Mouse (Mus musculus) lung, embryonic 14.5 days (tissue): ENCODE results near the gene Gm20388. TPM values are rescaled to one million over a fixed set of nuclear protein-coding genes. Genes with fewer than 3 reads are reported as not detected.
A peak's percentile ranks its signal among the peaks of the same experiment; 100 is the strongest.

ENCODE experiments used
- ATAC-seq: fragments of 200-750 bp; cut with Nextera tagmentation; 2 replicates; pipeline ENCODE4 v1.8.0; 2017; ENCODE audit warnings: mild to moderate bottlenecking, moderate TSS enrichment, moderate library complexity; ENCODE audit not compliant: insufficient read depth
- DNase-seq: peaks from one replicate; pipeline ENCODE4 v3.0.0-alpha.2; 2015
- H3K27ac ChIP-seq: fragments of 300-500 bp; sonication (generic); 2 replicates; pipeline ENCODE4 v1.5.1; 2014; ENCODE audit warnings: low read depth, mild to moderate bottlenecking, moderate library complexity
- H3K27me3 ChIP-seq: fragments of 300-500 bp; sonication (generic); 2 replicates; pipeline ENCODE4 v1.6.1; 2014; ENCODE audit warnings: low read length, control low read depth; ENCODE audit not compliant: insufficient read depth
- H3K36me3 ChIP-seq: fragments of 300-500 bp; sonication (generic); 2 replicates; pipeline ENCODE4 v1.6.1; 2014; ENCODE audit warnings: control low read depth; ENCODE audit not compliant: insufficient read depth
- H3K4me1 ChIP-seq: fragments of 300-500 bp; sonication (generic); 2 replicates; pipeline ENCODE4 v1.6.1; 2014; ENCODE audit warnings: antibody characterized with exemption, control low read depth; ENCODE audit not compliant: insufficient read depth
- H3K4me2 ChIP-seq: fragments of 300-500 bp; sonication (generic); 2 replicates; pipeline ENCODE4 v1.6.1; 2014; ENCODE audit warnings: mild to moderate bottlenecking
- H3K4me3 ChIP-seq: fragments of 300-500 bp; sonication (generic); 2 replicates; pipeline ENCODE4 v1.5.1; 2014; ENCODE audit warnings: low read depth, low read length
- H3K9ac ChIP-seq: fragments of 300-500 bp; sonication (generic); 2 replicates; pipeline ENCODE4 v1.6.1; 2014
- H3K9me3 ChIP-seq: fragments of 300-500 bp; sonication (generic); 2 replicates; pipeline ENCODE4 v1.6.1; 2016; ENCODE audit warnings: low read depth, low read length, control low read depth
- CTCF ChIP-seq: IDR thresholded peaks from 2 replicates; pipeline ENCODE4 v1.5.1; 2016; ENCODE audit warnings: antibody characterized with exemption, low read depth
- WGBS: fragments of 180-500 bp; shearing (Covaris S2); extraction: QIAGEN DNeasy Blood & Tissue Kit; methylation state at CpG from one replicate; pipeline ENCODE4 v1.1.7; 2014; 5-methylcytosine and 5-hydroxymethylcytosine counted together
- polyA plus RNA-seq: library from polyadenylated mRNA; unstranded; fragments of >200 nt; fragmentation: Nextera tagmentation; extraction: Ambion mirVana; gene quantifications from 2 replicates; pipeline ENCODE4 v1.2.1, GENCODE M21; 2014

The Gm20388 gene
- polyA plus RNA-seq, 1 experiment from 2014 or later, result not detected

- H3K27ac ChIP-seq, result peak overlapping the region; percentile 36; the same call in 1 of the 2 replicates
- ATAC-seq, result no peak
Observed at GRCm38 (mm10) chr8:121651308-121651873, 1740.8 kb downstream of the Gm20388 start.

GRCm38 (mm10) chr8:121651874-121652361 lies 1741.3 kb downstream of the Gm20388 start:
- Histone ChIP-seq H3K4me1 (peaks cover 27% of the 10 kb centered on the region), H3K4me3 (peak overlapping the region; percentile 77), H3K9me3 (no peaks in the 10 kb centered on the region), H3K27ac (peak overlapping the region; percentile 36; the same call in 1 of the 2 replicates), H3K4me2 (peak overlapping the region; percentile 98), H3K27me3 (no peaks in the 10 kb centered on the region), H3K9ac (peak overlapping the region; percentile 86), H3K36me3 (0 out of 2 replicates have a peak, but pooled peaks cover 15% of the 10 kb centered on the region)
- WGBS, result under 1% methylated on average over 49 of the region's 56 CpGs
- no peak for TF ChIP-seq CTCF
- DNase-seq, result peak; percentile 66
- no peak for ATAC-seq

More at GRCm38 (mm10) chr8:121651308-121651873, 1740.8 kb downstream of the Gm20388 start:
- peak overlapping the region; percentile 98 for H3K4me2 ChIP-seq
- peak overlapping the region; percentile 86 for H3K9ac ChIP-seq
- H3K4me3 ChIP-seq, result peak overlapping the region; percentile 77
- H3K27me3 ChIP-seq, result no peaks in the 10 kb centered on the region
- 0 out of 2 replicates have a peak, but pooled peaks cover 17% of the 10 kb centered on the region for H3K36me3 ChIP-seq
- H3K4me1 ChIP-seq, result peaks cover 27% of the 10 kb centered on the region
- H3K9me3 ChIP-seq, result no peaks in the 10 kb centered on the region
- TF ChIP-seq CTCF, result no peak
- DNase-seq, result peak; percentile 36
- 10% methylated on average over 42 of the region's 47 CpGs for WGBS

GRCm38 (mm10) chr8:121652774-121653323 lies 1742.2 kb downstream of the Gm20388 start, which contains the start of gene Zcchc14:
TSS of gene Zcchc14 (minus strand) at chr8:121652901.
- H3K4me1 ChIP-seq, result peaks cover 27% of the 10 kb centered on the region
- H3K27me3 ChIP-seq, result no peaks in the 10 kb centered on the region
- TF ChIP-seq CTCF, result no peak
- ATAC-seq, result peak; percentile 99
- H3K27ac ChIP-seq, result peak within 1 kb of the TSS; percentile 89
- peak within 1 kb of the TSS; percentile 77 for H3K4me3 ChIP-seq
- no peaks in the 10 kb centered on the region for H3K9me3 ChIP-seq
- H3K4me2 ChIP-seq, result peak within 1 kb of the TSS; percentile 98
- H3K9ac ChIP-seq, result peak within 1 kb of the TSS; percentile 86
- 0 out of 2 replicates have a peak, but pooled peaks cover 10% of the 10 kb centered on the region for H3K36me3 ChIP-seq
- under 1% methylated on average over 66 of the region's 67 CpGs for WGBS
- DNase-seq, result peak; percentile 99

- H3K9me3 ChIP-seq, result no peaks in the 10 kb centered on the region
- ATAC-seq (peak; percentile 38), DNase-seq (peak; percentile 67)
- 0 out of 2 replicates have a peak, but pooled peaks cover 10% of the 10 kb centered on the region for H3K36me3 ChIP-seq
- no peaks in the 10 kb centered on the region for H3K27me3 ChIP-seq
- peak overlapping the region; percentile 97 for H3K4me2 ChIP-seq
- peak overlapping the region; percentile 70 for H3K4me3 ChIP-seq
- H3K9ac ChIP-seq, result peak overlapping the region; percentile 65
- TF ChIP-seq CTCF, result no peak
- H3K27ac ChIP-seq, result peak overlapping the region; percentile 84
- WGBS, result 1% methylated on average over 31 of the region's 31 CpGs
- H3K4me1 ChIP-seq, result peaks cover 23% of the 10 kb centered on the region
Observed at GRCm38 (mm10) chr8:121653340-121654019, 1742.8 kb downstream of the Gm20388 start.

GRCm38 (mm10) chr8:121654131-121654530 lies 1743.5 kb downstream of the Gm20388 start:
- ATAC-seq (no peak), DNase-seq (no peak)
- 0 out of 2 replicates have a peak, but pooled peaks cover 10% of the 10 kb centered on the region for H3K36me3 ChIP-seq
- H3K27me3 ChIP-seq, result no peaks in the 10 kb centered on the region
- WGBS, result 78% methylated on average over 4 of the region's 4 CpGs
- peaks cover 23% of the 10 kb centered on the region for H3K4me1 ChIP-seq
- no peak overlapping the region for H3K27ac ChIP-seq
- 0 out of 2 replicates have a peak overlapping the region, but pooled peaks have one; percentile 65 for H3K9ac ChIP-seq
- no peak for TF ChIP-seq CTCF
- no peaks in the 10 kb centered on the region for H3K9me3 ChIP-seq
- peak overlapping the region; percentile 97 for H3K4me2 ChIP-seq
- peak overlapping the region; percentile 70 for H3K4me3 ChIP-seq

- 88% methylated on average over 14 of the region's 14 CpGs for WGBS
- Histone ChIP-seq H3K36me3 (0 out of 2 replicates have a peak, but pooled peaks cover 10% of the 10 kb centered on the region), H3K4me1 (peaks cover 20% of the 10 kb centered on the region), H3K4me2 (no peak overlapping the region), H3K9ac (no peak overlapping the region), H3K9me3 (no peaks in the 10 kb centered on the region), H3K27ac (no peak overlapping the region), H3K27me3 (no peaks in the 10 kb centered on the region), H3K4me3 (no peak overlapping the region)
- no peak for TF ChIP-seq CTCF
- no peak for ATAC-seq
- no peak for DNase-seq
Observed at GRCm38 (mm10) chr8:121654966-121655494, 1744.4 kb downstream of the Gm20388 start.
